28 mouse cellular contexts compared by ENCODE assay signal in the genomic region with DNA sequence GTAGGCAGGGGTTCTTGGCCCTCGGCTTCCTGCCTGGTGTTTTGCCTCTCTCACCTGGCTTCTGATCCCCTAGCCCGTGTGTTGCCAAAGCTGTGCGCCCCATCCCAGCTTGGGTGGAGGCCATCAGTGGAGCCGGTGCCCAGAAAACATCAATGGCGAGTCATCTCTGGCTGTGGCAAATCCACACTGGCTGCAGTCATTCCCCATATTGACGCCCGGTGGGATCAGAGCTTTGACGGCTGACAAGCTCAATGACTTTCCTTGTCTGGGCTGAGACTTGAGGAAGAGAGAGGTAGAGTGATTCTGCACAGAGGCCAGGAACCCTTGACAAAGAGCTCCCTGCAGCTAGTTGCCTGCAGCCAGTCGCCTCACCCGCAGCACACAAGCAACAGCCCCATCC.
DNase-seq lines count a peak whose midpoint lies in the region; ATAC-seq and TF ChIP-seq lines count a peak whose summit lies in the region.
"Had no signal": no experiment of that assay in that cellular context is flagged by ENCODE, and none has a peak within 500 bp of the region (broad histone marks: within the 10 kb centered on the region; RNA-seq: fewer than 3 reads in every experiment).

No protein-coding gene starts in this region.

- no peak for DNase-seq in hindbrain, embryonic 14.5 days (ENCODE audit: low spot score)
- DNase-seq in midbrain, postnatal 0 days (ENCODE audit: low spot score) = peak; percentile 51
- DNase-seq in midbrain, embryonic 14.5 days = no peak
- DNase-seq in R1 (ENCODE audit: low read depth, low spot score) = peak; percentile 20
- no peak for DNase-seq in kidney, postnatal 10 days
- DNase-seq: adrenal gland, postnatal 14 days; gastrocnemius, postnatal 14 days; heart, adult 18-20 months; heart, postnatal 14 days; kidney, adult 11 months; kidney, postnatal 4 days; lung, adult 18-20 months; lung, postnatal 10 days; thymus, adult 2 months; thymus, postnatal 4 days had no signal

- no peaks in the 10 kb centered on the region for H3K27me3 ChIP-seq in forebrain, embryonic 15.5 days
- no peaks in the 10 kb centered on the region for H3K27me3 ChIP-seq in forebrain, embryonic 12.5 days
- no peaks in the 10 kb centered on the region for H3K27me3 ChIP-seq in hindbrain, embryonic 16.5 days (replicated peaks; ENCODE audit: control insufficient read depth, insufficient read depth, low read length)
- no peaks in the 10 kb centered on the region for H3K27me3 ChIP-seq in hindbrain, embryonic 14.5 days (ENCODE audit: control insufficient read depth, insufficient read depth, low read length)
- H3K27me3 ChIP-seq in midbrain, postnatal 0 days (ENCODE audit: insufficient read depth, low read length) = no peaks in the 10 kb centered on the region
- no peaks in the 10 kb centered on the region for H3K27me3 ChIP-seq in midbrain, embryonic 14.5 days (ENCODE audit: control insufficient read depth, insufficient read depth, low read length)
- H3K27me3 ChIP-seq: embryonic facial prominence, embryonic 12.5 days; forebrain, embryonic 13.5 days; heart, embryonic 12.5 days; kidney, embryonic 15.5 days; limb, embryonic 12.5 days; liver, embryonic 12.5 days; midbrain, embryonic 12.5 days; neural tube, embryonic 13.5 days had no signal

- ATAC-seq in forebrain, embryonic 15.5 days (replicated peaks) = no peak
- no peak for ATAC-seq in forebrain, embryonic 12.5 days (ENCODE audit: low FRiP score)
- peak; percentile 63 for ATAC-seq in hindbrain, embryonic 16.5 days
- ATAC-seq in hindbrain, embryonic 14.5 days (ENCODE audit: low FRiP score) = no peak
- ATAC-seq in midbrain, postnatal 0 days (ENCODE audit: low FRiP score) = 0 out of 2 replicates have a peak, but pooled peaks have one; percentile 31
- ATAC-seq in midbrain, embryonic 14.5 days (ENCODE audit: low FRiP score, low TSS enrichment) = no peak
- ATAC-seq: forebrain, embryonic 13.5 days; liver, embryonic 12.5 days had no signal

- peaks cover 63% of the 10 kb centered on the region for H3K36me3 ChIP-seq in forebrain, embryonic 15.5 days
- peaks cover 90% of the 10 kb centered on the region for H3K36me3 ChIP-seq in forebrain, embryonic 12.5 days (replicated peaks)
- H3K36me3 ChIP-seq in hindbrain, embryonic 16.5 days (ENCODE audit: control insufficient read depth, insufficient read depth, low read length) = peaks cover 25% of the 10 kb centered on the region
- H3K36me3 ChIP-seq in hindbrain, embryonic 14.5 days (replicated peaks; ENCODE audit: control insufficient read depth, insufficient read depth) = peaks cover 75% of the 10 kb centered on the region
- peaks cover 38% of the 10 kb centered on the region for H3K36me3 ChIP-seq in midbrain, postnatal 0 days (ENCODE audit: insufficient read depth, low read length)
- peaks cover 78% of the 10 kb centered on the region for H3K36me3 ChIP-seq in midbrain, embryonic 14.5 days (ENCODE audit: control insufficient read depth, insufficient read depth, low read length)
- H3K36me3 ChIP-seq: liver, embryonic 12.5 days had no signal

- no peak for TF ChIP-seq CTCF in midbrain, postnatal 0 days (IDR thresholded peaks at IDR 0.05)

- no peak overlapping the region for H3K4me3 ChIP-seq in forebrain, embryonic 15.5 days
- H3K4me3 ChIP-seq in forebrain, embryonic 12.5 days (replicated peaks) = no peak overlapping the region
- H3K4me3 ChIP-seq in hindbrain, embryonic 16.5 days (ENCODE audit: low read length) = no peak overlapping the region
- H3K4me3 ChIP-seq in hindbrain, embryonic 14.5 days (replicated peaks; ENCODE audit: low read length) = no peak overlapping the region
- H3K4me3 ChIP-seq in midbrain, postnatal 0 days (ENCODE audit: low read depth, low read length) = no peak overlapping the region
- no peak overlapping the region for H3K4me3 ChIP-seq in midbrain, embryonic 14.5 days (replicated peaks; ENCODE audit: low read depth, low read length)
- H3K4me3 ChIP-seq: embryonic facial prominence, embryonic 12.5 days; forebrain, embryonic 13.5 days; heart, embryonic 12.5 days; kidney, embryonic 15.5 days; limb, embryonic 12.5 days; liver, embryonic 12.5 days; midbrain, embryonic 12.5 days; myocyte; neural tube, embryonic 13.5 days had no signal

- WGBS in forebrain, embryonic 15.5 days = 70% methylated on average over 10 of the region's 10 CpGs
- 93% methylated on average over 10 of the region's 10 CpGs for WGBS in forebrain, embryonic 12.5 days
- WGBS in hindbrain, embryonic 16.5 days = 77% methylated on average over 10 of the region's 10 CpGs
- 81% methylated on average over 10 of the region's 10 CpGs for WGBS in hindbrain, embryonic 14.5 days
- WGBS in midbrain, postnatal 0 days = 77% methylated on average over 10 of the region's 10 CpGs
- 89% methylated on average over 10 of the region's 10 CpGs for WGBS in midbrain, embryonic 14.5 days

- peaks cover 23% of the 10 kb centered on the region; the same call in 1 of the 2 replicates for H3K4me1 ChIP-seq in forebrain, embryonic 15.5 days
- no peaks in the 10 kb centered on the region for H3K4me1 ChIP-seq in forebrain, embryonic 12.5 days
- peaks cover 5% of the 10 kb centered on the region; the same call in 1 of the 2 replicates for H3K4me1 ChIP-seq in hindbrain, embryonic 16.5 days (ENCODE audit: control insufficient read depth, insufficient read depth, low read depth, low read length)
- H3K4me1 ChIP-seq in hindbrain, embryonic 14.5 days (replicated peaks; ENCODE audit: control insufficient read depth, insufficient read depth, low read length) = peaks cover 5% of the 10 kb centered on the region; the same call in 1 of the 2 replicates
- H3K4me1 ChIP-seq in midbrain, postnatal 0 days (ENCODE audit: insufficient read depth, low read length) = no peaks in the 10 kb centered on the region
- no peaks in the 10 kb centered on the region for H3K4me1 ChIP-seq in midbrain, embryonic 14.5 days (ENCODE audit: control insufficient read depth, insufficient read depth, low read length)
- H3K4me1 ChIP-seq: embryonic facial prominence, embryonic 12.5 days; limb, embryonic 12.5 days; liver, embryonic 12.5 days; midbrain, embryonic 12.5 days had no signal

- peak overlapping the region; percentile 29 for H3K27ac ChIP-seq in forebrain, embryonic 15.5 days (replicated peaks)
- no peak overlapping the region for H3K27ac ChIP-seq in forebrain, embryonic 12.5 days
- peak overlapping the region; percentile 45 for H3K27ac ChIP-seq in hindbrain, embryonic 16.5 days (ENCODE audit: low read depth, low read length)
- no peak overlapping the region for H3K27ac ChIP-seq in hindbrain, embryonic 14.5 days
- no peak overlapping the region for H3K27ac ChIP-seq in midbrain, postnatal 0 days (ENCODE audit: low read depth, low read length)
- no peak overlapping the region for H3K27ac ChIP-seq in midbrain, embryonic 14.5 days (replicated peaks; ENCODE audit: low read depth, low read length)
- H3K27ac ChIP-seq: embryonic facial prominence, embryonic 12.5 days; forebrain, embryonic 13.5 days; kidney, embryonic 15.5 days; limb, embryonic 12.5 days; liver, embryonic 12.5 days; midbrain, embryonic 12.5 days; neural tube, embryonic 13.5 days; stomach, postnatal 0 days had no signal

- H3K4me2 ChIP-seq in forebrain, embryonic 15.5 days (replicated peaks) = no peak overlapping the region
- no peak overlapping the region for H3K4me2 ChIP-seq in forebrain, embryonic 12.5 days
- no peak overlapping the region for H3K4me2 ChIP-seq in hindbrain, embryonic 16.5 days (ENCODE audit: low read length)
- H3K4me2 ChIP-seq in hindbrain, embryonic 14.5 days (replicated peaks) = no peak overlapping the region
- H3K4me2 ChIP-seq in midbrain, postnatal 0 days (ENCODE audit: low read depth, low read length, poor library complexity, severe bottlenecking) = no peak overlapping the region
- no peak overlapping the region for H3K4me2 ChIP-seq in midbrain, embryonic 14.5 days (ENCODE audit: low read length)
- H3K4me2 ChIP-seq: embryonic facial prominence, embryonic 12.5 days; forebrain, embryonic 13.5 days; heart, embryonic 12.5 days; kidney, embryonic 15.5 days; limb, embryonic 12.5 days; liver, embryonic 12.5 days; midbrain, embryonic 12.5 days; neural tube, embryonic 13.5 days had no signal

- H3K9ac ChIP-seq in forebrain, embryonic 15.5 days (replicated peaks) = no peak overlapping the region
- H3K9ac ChIP-seq in forebrain, embryonic 12.5 days = no peak overlapping the region
- H3K9ac ChIP-seq in hindbrain, embryonic 16.5 days (ENCODE audit: low read depth, low read length) = no peak overlapping the region
- H3K9ac ChIP-seq in hindbrain, embryonic 14.5 days = no peak overlapping the region
- no peak overlapping the region for H3K9ac ChIP-seq in midbrain, postnatal 0 days (replicated peaks; ENCODE audit: low read length, poor library complexity, severe bottlenecking)
- no peak overlapping the region for H3K9ac ChIP-seq in midbrain, embryonic 14.5 days (replicated peaks; ENCODE audit: low read length)
- H3K9ac ChIP-seq: embryonic facial prominence, embryonic 12.5 days; forebrain, embryonic 13.5 days; heart, embryonic 12.5 days; kidney, embryonic 15.5 days; limb, embryonic 12.5 days; liver, embryonic 12.5 days; midbrain, embryonic 12.5 days; neural tube, embryonic 13.5 days had no signal

- no peaks in the 10 kb centered on the region for H3K9me3 ChIP-seq in forebrain, embryonic 15.5 days
- H3K9me3 ChIP-seq in forebrain, embryonic 12.5 days = no peaks in the 10 kb centered on the region
- no peaks in the 10 kb centered on the region for H3K9me3 ChIP-seq in hindbrain, embryonic 16.5 days (ENCODE audit: control insufficient read depth, low read length)
- no peaks in the 10 kb centered on the region for H3K9me3 ChIP-seq in hindbrain, embryonic 14.5 days (ENCODE audit: control insufficient read depth, low read length)
- H3K9me3 ChIP-seq in midbrain, postnatal 0 days (ENCODE audit: low read length) = no peaks in the 10 kb centered on the region
- no peaks in the 10 kb centered on the region for H3K9me3 ChIP-seq in midbrain, embryonic 14.5 days (ENCODE audit: control insufficient read depth, low read length)
- H3K9me3 ChIP-seq: embryonic facial prominence, embryonic 12.5 days; forebrain, embryonic 13.5 days; heart, embryonic 12.5 days; kidney, embryonic 15.5 days; limb, embryonic 12.5 days; liver, embryonic 12.5 days; midbrain, embryonic 12.5 days; neural tube, embryonic 13.5 days had no signal

Comparison
In these comparisons a context has a peak if more than half of its experiments do, and no peak if none do; other contexts are left out.
1. ATAC-seq: peak in hindbrain, embryonic 16.5 days (single experiment) and midbrain, postnatal 0 days (single experiment); none in forebrain, embryonic 15.5 days (single experiment), forebrain, embryonic 12.5 days (single experiment), hindbrain, embryonic 14.5 days (single experiment) and midbrain, embryonic 14.5 days (single experiment).
2. H3K27ac ChIP-seq: peak in forebrain, embryonic 15.5 days (single experiment) and hindbrain, embryonic 16.5 days (single experiment); none in forebrain, embryonic 12.5 days (single experiment), hindbrain, embryonic 14.5 days (single experiment), midbrain, postnatal 0 days (single experiment) and midbrain, embryonic 14.5 days (single experiment).
3. DNase-seq: peak in midbrain, postnatal 0 days (single experiment) and R1 (single experiment); none in hindbrain, embryonic 14.5 days (single experiment), midbrain, embryonic 14.5 days (single experiment) and kidney, postnatal 10 days (single experiment).